Mouse (Mus musculus) hindbrain, embryonic 16.5 days (tissue): ENCODE data around the gene Fchsd2. TPM values are rescaled to one million over a fixed set of nuclear protein-coding genes. Genes with fewer than 3 reads are reported as not detected.

Experiments used
- ATAC-seq: fragments of 200-750 bp; cut with Nextera tagmentation; 2 replicates; pipeline ENCODE4 v1.8.0; 2017; ENCODE audit warnings: moderate TSS enrichment, moderate library complexity
- H3K27ac ChIP-seq: fragments of 300-500 bp; sonication (generic); 2 replicates; pipeline ENCODE4 v1.5.1; 2014; ENCODE audit warnings: low read depth, mild to moderate bottlenecking, control low read depth, low read length, moderate library complexity
- H3K27me3 ChIP-seq: fragments of 300-500 bp; sonication (generic); replicated peaks from 2 replicates; pipeline ENCODE4 v1.6.1; 2014; ENCODE audit warnings: low read length; ENCODE audit not compliant: control insufficient read depth, insufficient read depth
- H3K36me3 ChIP-seq: fragments of 300-500 bp; sonication (generic); 2 replicates; pipeline ENCODE4 v1.6.1; 2014; ENCODE audit warnings: mild to moderate bottlenecking, low read length, moderate library complexity, mixed read lengths; ENCODE audit not compliant: control insufficient read depth, insufficient read depth
- H3K4me1 ChIP-seq: fragments of 300-500 bp; sonication (generic); 2 replicates; pipeline ENCODE4 v1.6.1; 2014; ENCODE audit warnings: low read depth, low read length; ENCODE audit not compliant: control insufficient read depth, insufficient read depth
- H3K4me2 ChIP-seq: fragments of 300-500 bp; sonication (generic); 2 replicates; pipeline ENCODE4 v1.6.1; 2014; ENCODE audit warnings: mild to moderate bottlenecking, low read length, control low read depth, moderate library complexity
- H3K4me3 ChIP-seq: fragments of 300-500 bp; sonication (generic); 2 replicates; pipeline ENCODE4 v1.5.1; 2014; ENCODE audit warnings: mild to moderate bottlenecking, low read length, control low read depth, moderate library complexity
- H3K9ac ChIP-seq: fragments of 300-500 bp; sonication (generic); 2 replicates; pipeline ENCODE4 v1.6.1; 2014; ENCODE audit warnings: low read depth, mild to moderate bottlenecking, control low read depth, low read length, moderate library complexity
- H3K9me3 ChIP-seq: fragments of 300-500 bp; sonication (generic); 2 replicates; pipeline ENCODE4 v1.6.1; 2014; ENCODE audit warnings: mild to moderate bottlenecking, low read length, moderate library complexity; ENCODE audit not compliant: control insufficient read depth
- WGBS: fragments of 180-500 bp; shearing (Covaris S2); extraction: QIAGEN DNeasy Blood & Tissue Kit; methylation state at CpG from one replicate; pipeline ENCODE4 v1.1.7; 2014; 5-methylcytosine and 5-hydroxymethylcytosine counted together
- polyA plus RNA-seq: library from polyadenylated mRNA; unstranded; fragments of >200 nt; fragmentation: Nextera tagmentation; extraction: Ambion mirVana; gene quantifications from 2 replicates; pipeline ENCODE4 v1.2.1, GENCODE M21; 2015

Gene Fchsd2
- polyA plus RNA-seq, 1 experiment from 2014 or later, result 36.5 TPM

- Histone ChIP-seq H3K9ac (peak overlapping the region; percentile 97), H3K4me1 (peaks cover 13% of the 10 kb centered on the region), H3K36me3 (peaks cover 4% of the 10 kb centered on the region; the same call in 1 of the 2 replicates), H3K27me3 (no peaks in the 10 kb centered on the region), H3K9me3 (no peaks in the 10 kb centered on the region), H3K27ac (peak overlapping the region; percentile 99), H3K4me2 (peak overlapping the region; percentile 60), H3K4me3 (peak overlapping the region; percentile 96)
- no peak for ATAC-seq
- WGBS, result 31% methylated on average over 5 of the region's 5 CpGs
Observed at GRCm38 (mm10) chr7:101107073-101107810, 14.6 kb downstream of the Fchsd2 start.

GRCm38 (mm10) chr7:101107968-101108652 lies 15.4 kb downstream of the Fchsd2 start:
- Histone ChIP-seq H3K27ac (peak overlapping the region; percentile 99), H3K36me3 (peaks cover 4% of the 10 kb centered on the region; the same call in 1 of the 2 replicates), H3K9me3 (no peaks in the 10 kb centered on the region), H3K27me3 (no peaks in the 10 kb centered on the region), H3K4me1 (peaks cover 13% of the 10 kb centered on the region), H3K4me3 (peak overlapping the region; percentile 96), H3K4me2 (peak overlapping the region; percentile 60), H3K9ac (peak overlapping the region; percentile 97)
- peak; percentile 96 for ATAC-seq
- under 1% methylated on average over 52 of the region's 75 CpGs for WGBS

GRCm38 (mm10) chr7:101108653-101109005 lies 16.0 kb downstream of the Fchsd2 start:
- peaks cover 4% of the 10 kb centered on the region; the same call in 1 of the 2 replicates for H3K36me3 ChIP-seq
- H3K4me2 ChIP-seq, result peak overlapping the region; percentile 88
- H3K9ac ChIP-seq, result peak overlapping the region; percentile 97
- no peak; the same call in 1 of the 2 replicates for ATAC-seq
- H3K4me3 ChIP-seq, result peak overlapping the region; percentile 96
- H3K9me3 ChIP-seq, result no peaks in the 10 kb centered on the region
- peak overlapping the region; percentile 99 for H3K27ac ChIP-seq
- peaks cover 13% of the 10 kb centered on the region for H3K4me1 ChIP-seq
- H3K27me3 ChIP-seq, result no peaks in the 10 kb centered on the region
- WGBS, result under 1% methylated on average over 16 of the region's 35 CpGs

- peak overlapping the region; percentile 88 for H3K4me2 ChIP-seq
- peak overlapping the region; percentile 96 for H3K4me3 ChIP-seq
- peaks cover 4% of the 10 kb centered on the region; the same call in 1 of the 2 replicates for H3K36me3 ChIP-seq
- peak overlapping the region; percentile 97 for H3K9ac ChIP-seq
- H3K27ac ChIP-seq, result peak overlapping the region; percentile 99
- no peaks in the 10 kb centered on the region for H3K27me3 ChIP-seq
- ATAC-seq, result peak; percentile 16
- H3K9me3 ChIP-seq, result no peaks in the 10 kb centered on the region
- H3K4me1 ChIP-seq, result peaks cover 13% of the 10 kb centered on the region
- 0% methylated on average over 46 of the region's 47 CpGs for WGBS
Observed at GRCm38 (mm10) chr7:101109006-101109855, 16.6 kb downstream of the Fchsd2 start.

- whole genome bisulfite sequencing, result 5% methylated on average over 8 of the region's 8 CpGs
- no peaks in the 10 kb centered on the region for H3K27me3 ChIP-seq
- peaks cover 13% of the 10 kb centered on the region for H3K4me1 ChIP-seq
Observed at GRCm38 (mm10) chr7:101109856-101110350, 17.2 kb downstream of the Fchsd2 start.

GRCm38 (mm10) chr7:101113410-101113809 lies 20.7 kb downstream of the Fchsd2 start:
- no peak overlapping the region for H3K9ac ChIP-seq
- no peaks in the 10 kb centered on the region for H3K27me3 ChIP-seq
- no peak for ATAC-seq
- peaks cover 7% of the 10 kb centered on the region for H3K4me1 ChIP-seq
- no peak overlapping the region for H3K4me2 ChIP-seq
- no peak overlapping the region for H3K4me3 ChIP-seq
- 95% methylated on average over 3 of the region's 3 CpGs for WGBS
- H3K36me3 ChIP-seq, result peaks cover 8% of the 10 kb centered on the region
- H3K9me3 ChIP-seq, result no peaks in the 10 kb centered on the region
- no peak overlapping the region for H3K27ac ChIP-seq

More at GRCm38 (mm10) chr7:101109856-101110350, 17.2 kb downstream of the Fchsd2 start:
- peaks cover 4% of the 10 kb centered on the region; the same call in 1 of the 2 replicates for H3K36me3 ChIP-seq
- ATAC-seq, result no peak
- H3K4me3 ChIP-seq, result peak overlapping the region; percentile 96
- H3K9me3 ChIP-seq, result no peaks in the 10 kb centered on the region
- H3K27ac ChIP-seq, result peak overlapping the region; percentile 99
- H3K4me2 ChIP-seq, result peak overlapping the region; percentile 88
- peak overlapping the region; percentile 97 for H3K9ac ChIP-seq

GRCm38 (mm10) chr7:101114328-101114727 lies 21.7 kb downstream of the Fchsd2 start:
- H3K4me1 ChIP-seq, result peaks cover 7% of the 10 kb centered on the region
- ATAC-seq, result no peak
- 91% methylated on average over 1 of the region's 1 CpGs for WGBS

GRCm38 (mm10) chr7:101119391-101119790 lies 26.7 kb downstream of the Fchsd2 start:
- WGBS, result 93% methylated on average over 7 of the region's 7 CpGs
- Histone ChIP-seq H3K4me3 (no peak overlapping the region), H3K36me3 (peaks cover 8% of the 10 kb centered on the region; the same call in 1 of the 2 replicates), H3K9me3 (no peaks in the 10 kb centered on the region), H3K9ac (no peak overlapping the region), H3K27ac (no peak overlapping the region), H3K27me3 (no peaks in the 10 kb centered on the region), H3K4me1 (no peaks in the 10 kb centered on the region), H3K4me2 (no peak overlapping the region)
- ATAC-seq, result no peak

More at GRCm38 (mm10) chr7:101114328-101114727, 21.7 kb downstream of the Fchsd2 start:
- Histone ChIP-seq H3K4me2 (no peak overlapping the region), H3K4me3 (no peak overlapping the region), H3K27ac (no peak overlapping the region), H3K9me3 (no peaks in the 10 kb centered on the region), H3K9ac (no peak overlapping the region), H3K27me3 (no peaks in the 10 kb centered on the region), H3K36me3 (peaks cover 8% of the 10 kb centered on the region)
